30 mouse cellular contexts compared by ENCODE assay signal in genomic region chr11:101037795-101038194, GRCm38 (mm10). TPM values are rescaled to one million over a fixed set of nuclear protein-coding genes. Genes with fewer than 3 reads are reported as not detected.
"Had no signal": no experiment of that assay in that cellular context is flagged by ENCODE, and none has a peak within 500 bp of the region (broad histone marks: within the 10 kb centered on the region; RNA-seq: fewer than 3 reads in every experiment).

No protein-coding gene starts in this region.

- H3K4me3 ChIP-seq: heart, embryonic 10.5 days; heart, embryonic 12.5 days; heart, embryonic 13.5 days; heart, embryonic 15.5 days; hindbrain, embryonic 10.5 days; hindbrain, embryonic 12.5 days; hindbrain, embryonic 13.5 days; hindbrain, embryonic 15.5 days; intestine, embryonic 15.5 days; kidney, embryonic 15.5 days; left cerebral cortex, adult 2 months had no signal

- DNase-seq: heart, postnatal 10 days; heart, postnatal 14 days; heart, postnatal 36 days; heart, postnatal 4 days; kidney, adult 11 months; kidney, adult 18-20 months; kidney, adult 2 months; kidney, adult 8-10 months; kidney, adult 9 months; kidney, postnatal 10 days; kidney, postnatal 14 days; kidney, postnatal 25 days; kidney, postnatal 36 days; kidney, postnatal 4 days; layer of hippocampus, postnatal 36 days had no signal

- H3K27ac ChIP-seq: heart, embryonic 10.5 days; heart, embryonic 13.5 days; heart, embryonic 15.5 days; hindbrain, embryonic 10.5 days; hindbrain, embryonic 12.5 days; hindbrain, embryonic 13.5 days; hindbrain, embryonic 14.5 days; hindbrain, embryonic 15.5 days; hindbrain, postnatal 0 days; intestine, embryonic 15.5 days; kidney, embryonic 15.5 days; kidney, postnatal 0 days; left cerebral cortex, adult 2 months had no signal

RNA-seq across cellular contexts. Expression of gene Hsd17b1, which starts 40.4 kb away (rescaled TPM):
- total RNA-seq: heart, postnatal 4 days; hematopoietic stem cell, adult 5-6 weeks had no signal
